Mouse (Mus musculus) olfactory bulb, adult 2 months (tissue): ENCODE data around the gene Ubxn11.

Experiments
- CTCF ChIP-seq: fragments of 200-500 bp; IDR thresholded peaks from 2 replicates; pipeline ENCODE4 v1.5.1; 2012; ENCODE audit warnings: low read depth, mild to moderate bottlenecking, low read length, moderate library complexity; ENCODE audit not compliant: insufficient read depth
- POLR2A ChIP-seq: fragments of 200-500 bp; IDR thresholded peaks from 2 replicates; pipeline ENCODE4 v1.6.1; 2012; ENCODE audit warnings: mild to moderate bottlenecking, low read depth, low read length, moderate library complexity; ENCODE audit not compliant: insufficient read depth

- TF ChIP-seq CTCF: no peak
- no peak for TF ChIP-seq POLR2A
Observed at GRCm38 (mm10) chr4:134132117-134132516, 29.7 kb downstream of the Ubxn11 start.
